Mouse (Mus musculus) stomach, embryonic 16.5 days (tissue): ENCODE measurements around the gene Thsd4. TPM values are rescaled to one million over a fixed set of nuclear protein-coding genes. Genes with fewer than 3 reads are reported as not detected.
A peak's percentile ranks its signal among the peaks of the same experiment; 100 is the strongest.

Experiments
- ATAC-seq: fragments of 200-750 bp; cut with Nextera tagmentation; 2 replicates; pipeline ENCODE4 v1.8.0; 2017; ENCODE audit warnings: moderate number of reproducible peaks, moderate TSS enrichment; ENCODE audit not compliant: insufficient read depth, low FRiP score
- H3K27ac ChIP-seq: fragments of 300-500 bp; sonication (generic); 2 replicates; pipeline ENCODE4 v1.5.1; 2014; ENCODE audit warnings: low read length
- H3K27me3 ChIP-seq: fragments of 300-500 bp; sonication (generic); 2 replicates; pipeline ENCODE4 v1.6.1; 2014; ENCODE audit warnings: low read length, control low read depth, mixed read lengths; ENCODE audit not compliant: control insufficient read depth, insufficient read depth
- H3K36me3 ChIP-seq: fragments of 300-500 bp; sonication (generic); 2 replicates; pipeline ENCODE4 v1.6.1; 2014; ENCODE audit warnings: low read length; ENCODE audit not compliant: control insufficient read depth, insufficient read depth
- H3K4me1 ChIP-seq: fragments of 300-500 bp; sonication (generic); 2 replicates; pipeline ENCODE4 v1.6.1; 2014; ENCODE audit warnings: low read length, control low read depth, mixed read lengths; ENCODE audit not compliant: control insufficient read depth, insufficient read depth
- H3K4me2 ChIP-seq: fragments of 300-500 bp; sonication (generic); 2 replicates; pipeline ENCODE4 v1.6.1; 2014; ENCODE audit warnings: low read depth, low read length, mixed read lengths
- H3K4me3 ChIP-seq: fragments of 300-500 bp; sonication (generic); replicated peaks from 2 replicates; pipeline ENCODE4 v1.5.1; 2014; ENCODE audit warnings: mild to moderate bottlenecking, low read length
- H3K9ac ChIP-seq: fragments of 300-500 bp; sonication (generic); 2 replicates; pipeline ENCODE4 v1.6.1; 2014; ENCODE audit warnings: low read length
- H3K9me3 ChIP-seq: fragments of 300-500 bp; sonication (generic); replicated peaks from 2 replicates; pipeline ENCODE4 v1.6.1; 2016; ENCODE audit warnings: low read length, control low read depth; ENCODE audit not compliant: control insufficient read depth
- WGBS: fragments of 180-500 bp; shearing (Covaris S2); extraction: QIAGEN DNeasy Blood & Tissue Kit; methylation state at CpG from one replicate; pipeline ENCODE4 v1.1.7; 2014; 5-methylcytosine and 5-hydroxymethylcytosine counted together
- polyA plus RNA-seq: library from polyadenylated mRNA; unstranded; fragments of >200 nt; fragmentation: Nextera tagmentation; extraction: Ambion mirVana; gene quantifications from 2 replicates; pipeline ENCODE4 v1.2.1, GENCODE M21; 2015

The Thsd4 gene
- polyA plus RNA-seq, 1 experiment from 2014 or later: 18.7 TPM

DNA sequence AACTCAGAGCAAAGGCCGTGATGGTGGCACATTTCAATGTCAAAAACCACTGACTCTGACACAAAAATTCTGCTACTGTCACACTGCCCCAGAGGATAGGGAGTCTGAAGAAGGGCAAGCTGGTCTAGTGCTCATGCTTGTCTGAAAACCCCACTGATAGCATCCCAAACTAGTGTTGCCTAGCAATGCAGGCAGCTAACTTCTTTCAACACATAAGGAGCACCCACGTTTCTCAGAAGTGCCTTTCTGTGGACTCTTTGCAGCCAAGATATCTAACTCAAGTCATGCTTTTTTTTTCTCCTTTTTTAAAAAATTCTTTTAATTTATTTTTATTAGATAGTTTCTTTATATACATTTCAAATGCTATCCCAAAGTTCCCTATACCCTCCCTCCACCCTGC is 321.4 kb downstream of the Thsd4 start:
- no peak for ATAC-seq

DNA sequence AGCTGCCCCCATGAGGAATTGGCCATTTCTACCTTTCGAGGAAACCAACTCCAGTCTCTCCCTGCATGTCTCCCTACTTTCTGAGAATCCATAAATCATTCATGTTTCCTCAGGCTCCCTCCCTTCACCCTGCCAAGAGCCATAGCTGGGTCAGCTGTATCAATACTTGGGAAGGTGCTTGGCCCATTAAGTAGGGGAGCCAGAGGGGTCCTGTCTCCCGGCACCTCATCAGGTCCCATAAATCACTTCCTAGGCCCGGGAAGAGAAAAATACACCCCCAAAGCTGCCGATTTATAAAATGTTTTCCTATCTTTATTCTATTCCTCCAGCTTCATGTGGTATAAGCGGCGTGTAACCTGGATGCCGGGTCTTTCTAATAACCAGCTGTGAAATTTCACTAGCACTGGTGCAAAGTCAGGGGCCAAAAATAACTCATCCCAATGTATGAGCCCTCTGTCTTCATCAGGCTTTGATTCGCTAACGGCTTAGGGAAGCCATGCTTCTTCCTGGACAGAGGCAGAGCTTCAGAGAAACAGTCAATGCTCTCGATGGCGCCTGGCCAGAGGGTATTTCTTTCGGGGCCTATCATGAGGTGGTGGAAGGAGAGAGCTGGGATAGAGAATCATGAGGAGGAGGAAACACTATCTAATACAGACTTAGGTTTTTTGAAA is 323.2 kb downstream of the Thsd4 start:
- Histone ChIP-seq H3K4me1 (no peaks in the 10 kb centered on the region), H3K4me2 (no peak overlapping the region), H3K4me3 (no peak overlapping the region), H3K36me3 (no peaks in the 10 kb centered on the region), H3K27me3 (no peaks in the 10 kb centered on the region), H3K9ac (no peak overlapping the region), H3K27ac (no peak overlapping the region), H3K9me3 (no peaks in the 10 kb centered on the region; the same call in 1 of the 2 replicates)
- ATAC-seq: no peak
- 64% methylated on average over 12 of the region's 12 CpGs for WGBS

More for the DNA sequence above, 321.4 kb downstream of the Thsd4 start:
- Histone ChIP-seq H3K9me3 (no peaks in the 10 kb centered on the region; the same call in 1 of the 2 replicates), H3K9ac (no peak overlapping the region), H3K36me3 (no peaks in the 10 kb centered on the region), H3K4me3 (no peak overlapping the region), H3K4me1 (no peaks in the 10 kb centered on the region), H3K27me3 (no peaks in the 10 kb centered on the region), H3K27ac (no peak overlapping the region), H3K4me2 (no peak overlapping the region)
- WGBS: 78% methylated on average over 2 of the region's 2 CpGs

DNA sequence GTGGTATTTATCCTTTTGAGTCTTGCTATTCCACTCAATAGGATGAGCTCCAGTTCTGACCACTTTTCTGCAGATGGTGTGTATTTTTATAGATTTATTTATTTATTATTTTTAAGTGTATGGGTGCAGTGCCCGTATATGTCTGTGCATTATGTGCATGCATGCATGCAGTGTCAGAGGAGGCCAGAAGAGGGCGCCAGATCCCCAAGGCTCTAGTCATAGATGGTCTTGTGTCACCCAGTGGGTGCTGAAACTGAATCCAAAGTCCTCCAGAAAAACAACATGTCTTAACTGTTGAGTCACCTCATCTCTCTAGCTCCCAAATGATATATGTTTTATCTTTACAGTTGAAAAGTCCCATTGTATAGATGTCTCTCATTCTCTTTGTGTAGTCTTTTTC is 326.3 kb downstream of the Thsd4 start:
- H3K9ac ChIP-seq: no peak overlapping the region
- H3K36me3 ChIP-seq: no peaks in the 10 kb centered on the region
- H3K27me3 ChIP-seq: no peaks in the 10 kb centered on the region
- no peak for ATAC-seq
- WGBS: 79% methylated on average over 2 of the region's 2 CpGs
- H3K4me2 ChIP-seq: no peak overlapping the region
- no peaks in the 10 kb centered on the region; the same call in 1 of the 2 replicates for H3K9me3 ChIP-seq
- H3K4me1 ChIP-seq: no peaks in the 10 kb centered on the region
- no peak overlapping the region for H3K4me3 ChIP-seq
- H3K27ac ChIP-seq: no peak overlapping the region

DNA sequence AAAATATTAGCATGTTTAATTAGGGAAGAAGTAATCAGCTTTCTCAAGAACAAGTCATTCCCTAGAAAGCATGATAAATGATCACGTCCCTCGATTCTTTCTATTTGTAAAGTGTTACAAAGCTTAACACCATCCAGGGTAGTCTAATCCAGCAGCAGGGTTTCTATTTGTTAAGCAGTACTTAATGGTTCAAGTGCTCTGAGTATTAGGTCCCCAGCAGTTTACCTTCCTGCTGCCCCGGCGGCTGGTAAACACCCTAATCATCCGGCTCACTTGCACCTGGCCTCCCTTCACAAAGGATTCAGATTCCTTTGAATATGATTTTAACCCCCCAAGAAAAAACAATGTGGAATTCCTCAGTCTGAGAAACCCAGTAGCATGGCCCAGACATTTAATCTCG is 326.9 kb downstream of the Thsd4 start:
- ATAC-seq: peak; percentile 66; the same call in 1 of the 2 replicates
- Histone ChIP-seq H3K4me3 (no peak overlapping the region), H3K9me3 (no peaks in the 10 kb centered on the region; the same call in 1 of the 2 replicates), H3K27ac (no peak overlapping the region; the same call in 1 of the 2 replicates), H3K27me3 (no peaks in the 10 kb centered on the region), H3K4me2 (no peak overlapping the region), H3K4me1 (no peaks in the 10 kb centered on the region), H3K9ac (no peak overlapping the region), H3K36me3 (no peaks in the 10 kb centered on the region)
- 59% methylated on average over 6 of the region's 6 CpGs for WGBS

DNA sequence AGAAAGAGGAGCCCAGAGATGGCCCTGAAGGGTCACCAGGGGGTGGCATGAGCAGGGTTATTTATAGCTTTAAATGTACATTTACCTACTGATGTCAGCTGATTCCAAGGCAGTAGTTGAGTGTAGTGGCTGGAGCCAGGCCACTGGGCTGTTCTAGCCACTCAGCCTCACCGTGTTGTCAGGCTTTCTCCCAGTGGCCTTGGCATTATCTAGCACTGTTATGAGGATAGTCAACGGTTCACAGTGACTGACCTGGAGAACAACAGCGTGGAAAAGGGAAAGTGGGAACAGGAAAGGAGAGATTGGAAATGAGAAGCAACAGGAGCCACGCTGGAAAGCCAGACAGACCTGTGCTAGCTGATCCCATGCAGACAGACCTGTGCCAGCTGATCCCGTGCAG is 329.5 kb downstream of the Thsd4 start:
- Histone ChIP-seq H3K4me3 (no peak overlapping the region), H3K4me2 (no peak overlapping the region), H3K27ac (no peak overlapping the region), H3K27me3 (no peaks in the 10 kb centered on the region), H3K9me3 (no peaks in the 10 kb centered on the region; the same call in 1 of the 2 replicates), H3K4me1 (no peaks in the 10 kb centered on the region), H3K36me3 (no peaks in the 10 kb centered on the region), H3K9ac (no peak overlapping the region)
- ATAC-seq: no peak
- 67% methylated on average over 5 of the region's 5 CpGs for WGBS

DNA sequence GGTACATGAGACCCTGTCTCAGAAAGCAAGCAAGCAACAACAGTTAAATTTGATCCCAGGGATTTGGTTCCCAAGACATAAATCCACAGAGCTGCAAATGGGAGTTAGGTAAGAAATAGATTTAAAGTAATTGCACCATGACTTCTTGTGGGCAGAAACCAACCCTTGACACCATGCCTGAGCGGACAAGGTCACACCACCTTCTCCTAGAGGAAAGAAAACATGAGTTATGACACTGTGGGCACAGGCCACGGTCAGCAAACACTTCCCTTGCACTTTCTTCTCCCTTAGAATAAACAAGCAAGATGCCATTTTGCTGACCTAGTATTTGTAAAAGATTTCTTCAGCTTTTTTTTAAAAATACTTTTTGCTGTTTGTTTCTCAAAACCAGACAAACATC is 334.4 kb downstream of the Thsd4 start:
- H3K27me3 ChIP-seq: no peaks in the 10 kb centered on the region
- no peak overlapping the region for H3K27ac ChIP-seq
- H3K9me3 ChIP-seq: no peaks in the 10 kb centered on the region
- no peaks in the 10 kb centered on the region for H3K4me1 ChIP-seq
- H3K36me3 ChIP-seq: no peaks in the 10 kb centered on the region
- no peak overlapping the region for H3K9ac ChIP-seq
- H3K4me3 ChIP-seq: no peak overlapping the region
- ATAC-seq: no peak
- H3K4me2 ChIP-seq: no peak overlapping the region
- WGBS: 42% methylated on average over 2 of the region's 2 CpGs

DNA sequence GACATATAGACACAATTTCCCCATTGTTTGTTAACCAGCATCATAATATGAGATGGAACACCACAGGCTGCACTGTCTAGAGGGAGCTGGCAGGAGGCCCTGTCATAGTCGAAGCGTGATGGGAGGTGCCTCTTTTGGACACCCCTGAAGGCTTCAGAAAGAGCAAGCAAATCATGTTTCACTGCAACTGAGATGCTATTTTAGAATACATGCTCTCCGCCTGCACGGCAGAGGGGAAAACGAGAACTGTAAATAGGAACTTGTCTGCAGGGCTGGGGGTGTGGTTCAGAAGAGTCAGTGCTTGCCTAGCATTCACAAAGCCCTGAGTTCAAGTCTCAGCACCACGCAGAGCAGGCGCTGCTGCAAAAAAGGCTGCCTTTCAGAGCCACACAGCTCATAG is 334.9 kb downstream of the Thsd4 start:
- 78% methylated on average over 7 of the region's 7 CpGs for WGBS
- no peak overlapping the region for H3K27ac ChIP-seq
- ATAC-seq: no peak
- no peak overlapping the region for H3K4me3 ChIP-seq
- no peak overlapping the region for H3K9ac ChIP-seq
- no peak overlapping the region for H3K4me2 ChIP-seq
- H3K36me3 ChIP-seq: no peaks in the 10 kb centered on the region
- no peaks in the 10 kb centered on the region for H3K4me1 ChIP-seq
- H3K27me3 ChIP-seq: no peaks in the 10 kb centered on the region
- no peaks in the 10 kb centered on the region for H3K9me3 ChIP-seq

DNA sequence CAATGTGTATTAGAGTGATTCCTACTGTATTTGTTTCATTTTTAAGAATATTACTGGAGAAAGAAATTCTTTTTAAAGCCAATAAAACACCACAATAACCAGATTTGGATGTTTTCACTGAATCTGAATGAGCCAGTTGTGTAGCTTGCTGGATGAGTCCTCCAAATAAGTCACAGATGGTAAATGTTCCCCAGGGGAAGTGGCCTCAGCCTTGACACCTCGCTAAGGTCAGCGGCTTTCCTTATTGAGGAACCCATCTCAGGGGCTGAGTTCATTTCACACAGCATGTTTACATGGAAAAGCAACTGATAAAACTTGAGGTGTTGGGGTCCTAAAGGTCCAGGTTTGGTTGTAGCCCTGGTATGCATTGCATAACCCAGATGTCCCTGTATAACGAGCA is 337.8 kb downstream of the Thsd4 start:
- 65% methylated on average over 3 of the region's 3 CpGs for WGBS
- no peak for ATAC-seq
- peaks cover 13% of the 10 kb centered on the region for H3K4me1 ChIP-seq
- no peaks in the 10 kb centered on the region for H3K36me3 ChIP-seq
- no peaks in the 10 kb centered on the region for H3K9me3 ChIP-seq
- H3K4me2 ChIP-seq: no peak overlapping the region
- H3K4me3 ChIP-seq: no peak overlapping the region
- no peak overlapping the region for H3K27ac ChIP-seq
- H3K9ac ChIP-seq: no peak overlapping the region
- no peaks in the 10 kb centered on the region for H3K27me3 ChIP-seq

DNA sequence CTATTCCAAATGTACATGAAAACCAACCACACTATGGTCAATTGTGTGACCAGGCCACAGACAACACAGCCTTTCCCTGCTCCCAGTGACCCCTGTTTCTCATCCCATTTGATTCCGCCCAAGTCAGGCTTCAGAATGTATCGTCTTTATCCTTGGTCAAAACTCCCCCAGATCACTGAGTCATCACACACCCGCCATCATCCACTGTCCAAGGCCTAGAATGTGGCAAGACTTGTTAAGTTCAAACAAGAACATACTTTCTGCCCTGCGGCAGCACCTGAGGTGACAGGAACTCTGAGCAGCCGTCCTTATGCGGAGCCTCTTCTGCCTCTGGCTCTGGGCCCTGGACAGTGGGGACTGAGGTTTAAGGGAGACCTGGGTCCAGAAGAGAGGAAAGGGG is 339.5 kb downstream of the Thsd4 start:
- peaks cover 13% of the 10 kb centered on the region for H3K4me1 ChIP-seq
- no peaks in the 10 kb centered on the region for H3K9me3 ChIP-seq
- no peak overlapping the region for H3K9ac ChIP-seq
- H3K36me3 ChIP-seq: no peaks in the 10 kb centered on the region
- H3K27me3 ChIP-seq: no peaks in the 10 kb centered on the region
- WGBS: 86% methylated on average over 6 of the region's 6 CpGs
- H3K4me2 ChIP-seq: no peak overlapping the region
- ATAC-seq: no peak
- no peak overlapping the region for H3K27ac ChIP-seq
- no peak overlapping the region for H3K4me3 ChIP-seq
